Mouse (Mus musculus) monocyte, adult 5-6 weeks (primary cell): ENCODE results near the gene C330021F23Rik. TPM values are rescaled to one million over a fixed set of nuclear protein-coding genes. Genes with fewer than 3 reads are reported as not detected.
"Not testable (repeated sequence)": the region's sequence is repeated elsewhere in the genome, so short reads cannot be mapped to it uniquely, and the experiment has no call there.

Experiments
- ATAC-seq: fragments of 153-309, 156-312 bp; replicated peaks from 2 replicates; pipeline ENCODE4 v1.8.0; 2017; ENCODE audit warnings: mild to moderate bottlenecking; ENCODE audit not compliant: low TSS enrichment, insufficient number of reproducible peaks, severe bottlenecking, poor library complexity, low FRiP score
- total RNA-seq: library from RNA; stranded (forward); fragments of 200-1000, 200-491, 200-594 nt; gene quantifications from 3 replicates; pipeline ENCODE4 v1.2.3, GENCODE M21; 2017

Gene C330021F23Rik
- 2.3 TPM in 1 of 3 replicates, not detected in the others for total RNA-seq

- no peak for ATAC-seq
Observed at GRCm38 (mm10) chr8:3567641-3568371, at the start of gene C330021F23Rik. TSS of gene C330021F23Rik (plus strand) at chr8:3567990.

GRCm38 (mm10) chr8:3522007-3522697 is 45.6 kb upstream of the C330021F23Rik start:
- ATAC-seq = no peak

- no peak for ATAC-seq
Observed at GRCm38 (mm10) chr8:3530816-3531215, 37.0 kb upstream of the C330021F23Rik start.

- no peak for ATAC-seq
Observed at GRCm38 (mm10) chr8:3531936-3532335, 35.9 kb upstream of the C330021F23Rik start.

GRCm38 (mm10) chr8:3536053-3536841 is 31.5 kb upstream of the C330021F23Rik start:
- no peak for ATAC-seq

- ATAC-seq = no peak
Observed at GRCm38 (mm10) chr8:3536940-3537339, 30.9 kb upstream of the C330021F23Rik start.

GRCm38 (mm10) chr8:3537666-3538065 is 30.1 kb upstream of the C330021F23Rik start:
- no peak for ATAC-seq

GRCm38 (mm10) chr8:3539146-3539545 is 28.6 kb upstream of the C330021F23Rik start:
- no peak for ATAC-seq

GRCm38 (mm10) chr8:3540076-3540475 is 27.7 kb upstream of the C330021F23Rik start:
- no peak for ATAC-seq

- no peak for ATAC-seq
Observed at GRCm38 (mm10) chr8:3546511-3546910, 21.3 kb upstream of the C330021F23Rik start.

GRCm38 (mm10) chr8:3552240-3552639 is 15.6 kb upstream of the C330021F23Rik start:
- no peak for ATAC-seq

- ATAC-seq = peak; percentile 71
Observed at GRCm38 (mm10) chr8:3556114-3556513, 11.7 kb upstream of the C330021F23Rik start.

- ATAC-seq = no peak
Observed at GRCm38 (mm10) chr8:3568378-3568777, 588 bp downstream of the C330021F23Rik start.

- no peak for ATAC-seq
Observed at GRCm38 (mm10) chr8:3569784-3570183, 2.0 kb downstream of the C330021F23Rik start.

- ATAC-seq = no peak
Observed at GRCm38 (mm10) chr8:3574546-3574945, 6.8 kb downstream of the C330021F23Rik start.

- ATAC-seq = no peak
Observed at GRCm38 (mm10) chr8:3576211-3576960, 8.6 kb downstream of the C330021F23Rik start.

GRCm38 (mm10) chr8:3579390-3580364 is 11.9 kb downstream of the C330021F23Rik start:
- ATAC-seq = no peak

GRCm38 (mm10) chr8:3581961-3582360 is 14.2 kb downstream of the C330021F23Rik start:
- ATAC-seq = not testable (repeated sequence)
